13 mouse cellular contexts compared by ENCODE assay signal in genomic region chr16:44665491-44665931, GRCm38 (mm10). TPM values are rescaled to one million over a fixed set of nuclear protein-coding genes. Genes with fewer than 3 reads are reported as not detected.
DNase-seq lines count a peak whose midpoint lies in the region; ATAC-seq and TF ChIP-seq lines count a peak whose summit lies in the region.
"Had no signal": no experiment of that assay in that cellular context is flagged by ENCODE, and none has a peak within 500 bp of the region (broad histone marks: within the 10 kb centered on the region; RNA-seq: fewer than 3 reads in every experiment).

No protein-coding gene starts in this region.

- H3K27me3 ChIP-seq in forebrain, embryonic 15.5 days = no peaks in the 10 kb centered on the region
- H3K27me3 ChIP-seq in kidney, postnatal 0 days (ENCODE audit: insufficient read depth, low read length) = no peaks in the 10 kb centered on the region

- no peak overlapping the region for H3K4me3 ChIP-seq in forebrain, embryonic 15.5 days
- no peak overlapping the region for H3K4me3 ChIP-seq in kidney, postnatal 0 days (replicated peaks; ENCODE audit: low read depth, low read length)

- 24% methylated on average over 9 of the region's 9 CpGs for WGBS in forebrain, embryonic 15.5 days
- 29% methylated on average over 9 of the region's 9 CpGs for WGBS in kidney, postnatal 0 days

- no peak for TF ChIP-seq CTCF in kidney, postnatal 0 days (IDR thresholded peaks at IDR 0.05; ENCODE audit: low read depth)

- DNase-seq in adrenal gland, adult 8-10 months = peak; percentile 45
- no peak for DNase-seq in adrenal gland, postnatal 25 days
- peak; percentile 41 for DNase-seq in adrenal gland, postnatal 10 days
- DNase-seq in kidney, postnatal 0 days (ENCODE audit: low spot score) = peak; percentile 21
- no peak for DNase-seq in gastrocnemius, postnatal 10 days
- DNase-seq in heart, postnatal 36 days = no peak
- DNase-seq: cerebellum, postnatal 25 days; heart, adult 18-20 months; lung, adult 18-20 months; thymus, postnatal 4 days had no signal

- H3K27ac ChIP-seq in forebrain, embryonic 15.5 days (replicated peaks) = peak overlapping the region; percentile 62
- no peak overlapping the region for H3K27ac ChIP-seq in kidney, postnatal 0 days

- peaks cover 31% of the 10 kb centered on the region for H3K4me1 ChIP-seq in forebrain, embryonic 15.5 days
- H3K4me1 ChIP-seq in kidney, postnatal 0 days (replicated peaks; ENCODE audit: insufficient read depth, low read length) = peaks cover 3% of the 10 kb centered on the region; the same call in 1 of the 2 replicates

- ATAC-seq in forebrain, embryonic 15.5 days (replicated peaks) = peak; percentile 54
- no peak for ATAC-seq in kidney, postnatal 0 days (replicated peaks; ENCODE audit: low FRiP score, low read depth)
- no peak for ATAC-seq in megakaryocyte, adult 5-6 weeks (ENCODE audit: poor library complexity, severe bottlenecking)
- ATAC-seq: inflammation-experienced regulatory T-cells, adult 6 months had no signal

- no peaks in the 10 kb centered on the region for H3K36me3 ChIP-seq in forebrain, embryonic 15.5 days
- H3K36me3 ChIP-seq in kidney, postnatal 0 days (ENCODE audit: insufficient read depth, low read length) = no peaks in the 10 kb centered on the region

- intact Hi-C loops in heart, postnatal 36 days (cut with DNase I) = no loop called here

- H3K9me3 ChIP-seq in forebrain, embryonic 15.5 days = no peaks in the 10 kb centered on the region
- H3K9me3 ChIP-seq in kidney, postnatal 0 days (replicated peaks; ENCODE audit: low read length) = no peaks in the 10 kb centered on the region

- H3K9ac ChIP-seq in forebrain, embryonic 15.5 days (replicated peaks) = no peak overlapping the region
- H3K9ac ChIP-seq in kidney, postnatal 0 days (ENCODE audit: low read depth, low read length) = no peak overlapping the region

- 0 out of 2 replicates have a peak overlapping the region, but pooled peaks have one; percentile 2 for H3K4me2 ChIP-seq in forebrain, embryonic 15.5 days (replicated peaks)
- no peak overlapping the region for H3K4me2 ChIP-seq in kidney, postnatal 0 days (ENCODE audit: low read length)

RNA-seq across cellular contexts. Expression of gene Nepro, which starts 58.6 kb away (rescaled TPM):
- 10 to 100 TPM; 10.8 to 13.6 (median 12.1) TPM for total RNA-seq in adrenal gland, adult 8-10 months (2022)
- 10.5 and 10.7 TPM in 2 replicates for total RNA-seq in adrenal gland, postnatal 25 days (2021)
- total RNA-seq in adrenal gland, postnatal 10 days (2021) = 1 to 10 TPM; 9.1 to 9.3 TPM
- polyA plus RNA-seq in forebrain, embryonic 15.5 days (2015; fragmentation: Nextera tagmentation; extraction: Ambion mirVana) = 4.5 and 4.9 TPM in 2 replicates
- polyA plus RNA-seq in kidney, postnatal 0 days (2015; fragmentation: Nextera tagmentation; extraction: Ambion mirVana) = 5.1 and 5.3 TPM in 2 replicates
- 1 to 10 TPM; 4.4 to 5.6 TPM for total RNA-seq in gastrocnemius, postnatal 10 days (2021)
- 8.6 and 11.2 TPM in 2 replicates for total RNA-seq in megakaryocyte, adult 5-6 weeks (2015)
- total RNA-seq in megakaryocyte, adult 5-6 weeks (2017) = 13.4 and 15.1 TPM in 2 replicates
- total RNA-seq in heart, postnatal 36 days (2021) = 1 to 10 TPM; 5.1 to 5.7 TPM

Comparison
In these comparisons a context has a peak if more than half of its experiments do, and no peak if none do; other contexts are left out.
1. DNase-seq: peak in adrenal gland, adult 8-10 months (single experiment), adrenal gland, postnatal 10 days (single experiment) and kidney, postnatal 0 days (single experiment); none in adrenal gland, postnatal 25 days (single experiment), gastrocnemius, postnatal 10 days (single experiment) and heart, postnatal 36 days (0 of 2).